Mouse (Mus musculus): ENCODE measurements at regions not wholly inside any gene's neighbourhood (a gene's known extent, or its start where the extent isn't known, plus 50 kb on each side); places are given as distances from the start of the nearest gene placed in this dataset.

DNA sequence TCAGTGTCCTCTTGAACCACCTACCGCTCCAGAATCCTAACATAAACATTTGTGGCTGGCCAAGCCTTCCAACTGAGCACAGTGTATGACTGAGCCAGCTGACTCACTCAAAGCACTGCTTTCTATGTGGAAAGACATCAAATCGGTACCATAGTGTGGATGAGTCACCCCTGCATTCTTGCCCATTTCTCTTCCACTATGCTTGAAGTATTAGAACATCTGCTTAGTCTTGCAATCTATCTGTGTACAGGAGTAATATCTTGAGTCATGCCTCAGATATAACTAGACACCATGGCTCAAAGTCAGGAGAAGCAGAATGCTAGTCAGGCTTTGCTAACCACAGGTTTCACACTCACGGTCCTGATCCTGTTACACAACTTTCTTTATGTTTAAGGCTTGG, 129.4 kb downstream of the C1d start:
- ATAC-seq (replicated peaks; ENCODE audit: insufficient number of reproducible peaks, low FRiP score, low TSS enrichment, low read depth) (no peak), DNase-seq (ENCODE audit: low spot score) (no peak)
- Histone ChIP-seq H3K9me3 (replicated peaks; ENCODE audit: control insufficient read depth, low read length) (no peaks in the 10 kb centered on the region), H3K4me3 (ENCODE audit: low read depth, low read length) (no peak overlapping the region), H3K36me3 (replicated peaks; ENCODE audit: control insufficient read depth, insufficient read depth, low read depth, low read length) (no peaks in the 10 kb centered on the region), H3K4me1 (ENCODE audit: control insufficient read depth, insufficient read depth, low read length) (no peaks in the 10 kb centered on the region), H3K9ac (replicated peaks; ENCODE audit: low read length) (no peak overlapping the region), H3K4me2 (ENCODE audit: low read depth, low read length) (no peak overlapping the region), H3K27me3 (ENCODE audit: control insufficient read depth, insufficient read depth, low read length) (no peaks in the 10 kb centered on the region), H3K27ac (replicated peaks; ENCODE audit: low read depth, low read length) (no peak overlapping the region)
- 82% methylated on average over 3 of the region's 3 CpGs for WGBS

GRCm38 (mm10) chr11:17393832-17394231, 136.5 kb downstream of the C1d start:
- Histone ChIP-seq H3K9ac (replicated peaks; ENCODE audit: low read length) (no peak overlapping the region), H3K4me3 (ENCODE audit: low read depth, low read length) (no peak overlapping the region), H3K27ac (replicated peaks; ENCODE audit: low read depth, low read length) (no peak overlapping the region), H3K27me3 (ENCODE audit: control insufficient read depth, insufficient read depth, low read length) (no peaks in the 10 kb centered on the region), H3K36me3 (replicated peaks; ENCODE audit: control insufficient read depth, insufficient read depth, low read depth, low read length) (no peaks in the 10 kb centered on the region), H3K9me3 (replicated peaks; ENCODE audit: control insufficient read depth, low read length) (no peaks in the 10 kb centered on the region), H3K4me2 (ENCODE audit: low read depth, low read length) (no peak overlapping the region), H3K4me1 (ENCODE audit: control insufficient read depth, insufficient read depth, low read length) (no peaks in the 10 kb centered on the region)
- no peak for DNase-seq (ENCODE audit: low spot score)
- 82% methylated on average over 6 of the region's 6 CpGs for WGBS
- ATAC-seq (replicated peaks; ENCODE audit: insufficient number of reproducible peaks, low FRiP score, low TSS enrichment, low read depth) = no peak

- H3K4me2 ChIP-seq (ENCODE audit: low read depth, low read length) = no peak overlapping the region
- 20% methylated on average over 1 of the region's 1 CpGs for WGBS
These were observed 157.2 kb downstream of the C1d start for GRCm38 (mm10) chr11:17414531-17414930.

DNA sequence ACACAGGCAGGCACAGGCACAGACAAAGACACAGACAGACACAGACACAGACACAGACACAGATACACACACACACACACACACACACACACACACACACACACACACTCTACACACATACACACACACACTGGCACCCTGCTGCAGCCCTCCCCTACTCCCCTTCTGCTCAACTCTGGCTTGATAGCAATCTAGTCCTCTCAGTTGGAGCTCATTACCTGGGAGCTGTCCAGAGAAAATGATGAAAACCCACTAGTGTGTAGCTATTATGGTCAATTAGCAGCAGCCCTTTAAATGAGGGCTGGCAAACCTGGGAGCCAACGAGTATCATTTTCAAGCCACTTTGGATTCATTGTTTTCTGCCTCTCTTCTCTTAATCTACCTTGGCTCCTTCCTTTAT, 157.8 kb downstream of the C1d start:
- WGBS = 49% methylated on average over 1 of the region's 1 CpGs
- DNase-seq (ENCODE audit: low spot score) (no peak), ATAC-seq (replicated peaks; ENCODE audit: insufficient number of reproducible peaks, low FRiP score, low TSS enrichment, low read depth) (no peak)

More at GRCm38 (mm10) chr11:17414531-17414930, 157.2 kb downstream of the C1d start:
- Histone ChIP-seq H3K36me3 (replicated peaks; ENCODE audit: control insufficient read depth, insufficient read depth, low read depth, low read length) (no peaks in the 10 kb centered on the region), H3K4me1 (ENCODE audit: control insufficient read depth, insufficient read depth, low read length) (no peaks in the 10 kb centered on the region), H3K4me3 (ENCODE audit: low read depth, low read length) (no peak overlapping the region), H3K27me3 (ENCODE audit: control insufficient read depth, insufficient read depth, low read length) (no peaks in the 10 kb centered on the region), H3K9me3 (replicated peaks; ENCODE audit: control insufficient read depth, low read length) (no peaks in the 10 kb centered on the region), H3K9ac (replicated peaks; ENCODE audit: low read length) (no peak overlapping the region), H3K27ac (replicated peaks; ENCODE audit: low read depth, low read length) (no peak overlapping the region)
- DNase-seq (ENCODE audit: low spot score) (peak; percentile 59), ATAC-seq (replicated peaks; ENCODE audit: insufficient number of reproducible peaks, low FRiP score, low TSS enrichment, low read depth) (no peak)

GRCm38 (mm10) chr11:17417656-17418289, 160.4 kb downstream of the C1d start:
- H3K9ac ChIP-seq (replicated peaks; ENCODE audit: low read length) = no peak overlapping the region
- DNase-seq (ENCODE audit: low spot score) (no peak), ATAC-seq (replicated peaks; ENCODE audit: insufficient number of reproducible peaks, low FRiP score, low TSS enrichment, low read depth) (no peak)
- no peaks in the 10 kb centered on the region for H3K9me3 ChIP-seq (replicated peaks; ENCODE audit: control insufficient read depth, low read length)
- H3K36me3 ChIP-seq (replicated peaks; ENCODE audit: control insufficient read depth, insufficient read depth, low read depth, low read length) = no peaks in the 10 kb centered on the region
- H3K27me3 ChIP-seq (ENCODE audit: control insufficient read depth, insufficient read depth, low read length) = no peaks in the 10 kb centered on the region
- no peak overlapping the region for H3K4me2 ChIP-seq (ENCODE audit: low read depth, low read length)
- no peaks in the 10 kb centered on the region for H3K4me1 ChIP-seq (ENCODE audit: control insufficient read depth, insufficient read depth, low read length)
- H3K27ac ChIP-seq (replicated peaks; ENCODE audit: low read depth, low read length) = no peak overlapping the region
- 69% methylated on average over 4 of the region's 4 CpGs for WGBS
- no peak overlapping the region for H3K4me3 ChIP-seq (ENCODE audit: low read depth, low read length)

More for the DNA sequence above, 157.8 kb downstream of the C1d start:
- H3K4me1 ChIP-seq (ENCODE audit: control insufficient read depth, insufficient read depth, low read length) = no peaks in the 10 kb centered on the region
- H3K9ac ChIP-seq (replicated peaks; ENCODE audit: low read length) = no peak overlapping the region
- H3K27me3 ChIP-seq (ENCODE audit: control insufficient read depth, insufficient read depth, low read length) = no peaks in the 10 kb centered on the region
- no peak overlapping the region for H3K4me2 ChIP-seq (ENCODE audit: low read depth, low read length)
- no peak overlapping the region for H3K4me3 ChIP-seq (ENCODE audit: low read depth, low read length)
- no peaks in the 10 kb centered on the region for H3K36me3 ChIP-seq (replicated peaks; ENCODE audit: control insufficient read depth, insufficient read depth, low read depth, low read length)
- H3K27ac ChIP-seq (replicated peaks; ENCODE audit: low read depth, low read length) = no peak overlapping the region
- no peaks in the 10 kb centered on the region for H3K9me3 ChIP-seq (replicated peaks; ENCODE audit: control insufficient read depth, low read length)

DNA sequence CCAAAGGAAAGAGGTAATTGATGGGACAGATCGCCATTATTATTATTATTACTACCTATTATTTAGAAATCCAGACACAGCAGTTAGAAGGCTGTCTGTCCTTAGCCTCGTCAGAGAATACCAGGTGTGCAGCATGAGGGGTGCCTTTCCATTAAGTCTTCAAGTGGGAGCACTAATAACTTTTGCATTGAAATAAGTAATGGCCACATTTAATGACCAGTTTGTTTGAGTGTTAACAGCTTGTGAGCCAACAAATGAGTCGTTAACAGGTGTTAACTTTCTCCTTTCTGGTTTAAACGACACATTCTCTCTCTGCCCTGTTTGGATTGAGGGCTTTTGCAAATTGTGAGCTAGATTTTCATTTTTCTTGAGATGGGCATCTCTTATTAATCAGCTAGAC, 184.8 kb downstream of the C1d start:
- H3K27me3 ChIP-seq (ENCODE audit: control insufficient read depth, insufficient read depth, low read length) = no peaks in the 10 kb centered on the region
- H3K27ac ChIP-seq (replicated peaks; ENCODE audit: low read depth, low read length) = no peak overlapping the region
- H3K9ac ChIP-seq (replicated peaks; ENCODE audit: low read length) = no peak overlapping the region
- no peak overlapping the region for H3K4me3 ChIP-seq (ENCODE audit: low read depth, low read length)
- DNase-seq (ENCODE audit: low spot score) (no peak), ATAC-seq (replicated peaks; ENCODE audit: insufficient number of reproducible peaks, low FRiP score, low TSS enrichment, low read depth) (no peak)
- H3K36me3 ChIP-seq (replicated peaks; ENCODE audit: control insufficient read depth, insufficient read depth, low read depth, low read length) = no peaks in the 10 kb centered on the region
- no peaks in the 10 kb centered on the region for H3K9me3 ChIP-seq (replicated peaks; ENCODE audit: control insufficient read depth, low read length)
- no peak overlapping the region for H3K4me2 ChIP-seq (ENCODE audit: low read depth, low read length)
- 59% methylated on average over 4 of the region's 4 CpGs for WGBS
- no peaks in the 10 kb centered on the region for H3K4me1 ChIP-seq (ENCODE audit: control insufficient read depth, insufficient read depth, low read length)

DNA sequence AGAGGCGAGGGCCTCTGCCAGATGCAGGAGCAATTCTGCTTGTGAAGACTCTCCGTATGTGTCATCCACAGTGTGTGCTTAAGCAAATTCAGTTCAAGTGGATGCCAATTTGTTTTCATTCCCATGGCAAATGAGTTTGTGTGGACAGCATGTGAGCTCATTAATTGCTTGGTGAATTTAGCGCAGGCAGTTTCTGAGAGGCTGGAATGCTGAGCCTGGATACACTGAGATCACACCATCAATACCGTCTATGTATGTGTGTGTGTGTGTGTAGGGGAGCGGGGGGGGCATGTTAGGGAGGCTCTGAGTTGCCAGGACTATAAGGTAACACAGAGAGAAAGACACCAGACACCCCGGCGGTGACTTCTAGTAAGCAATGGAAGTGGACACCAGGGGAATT, 191.9 kb downstream of the C1d start:
- Histone ChIP-seq H3K9ac (replicated peaks; ENCODE audit: low read length) (no peak overlapping the region), H3K36me3 (replicated peaks; ENCODE audit: control insufficient read depth, insufficient read depth, low read depth, low read length) (no peaks in the 10 kb centered on the region), H3K4me2 (ENCODE audit: low read depth, low read length) (no peak overlapping the region), H3K4me3 (ENCODE audit: low read depth, low read length) (no peak overlapping the region), H3K9me3 (replicated peaks; ENCODE audit: control insufficient read depth, low read length) (no peaks in the 10 kb centered on the region), H3K27me3 (ENCODE audit: control insufficient read depth, insufficient read depth, low read length) (no peaks in the 10 kb centered on the region), H3K27ac (replicated peaks; ENCODE audit: low read depth, low read length) (no peak overlapping the region), H3K4me1 (ENCODE audit: control insufficient read depth, insufficient read depth, low read length) (no peaks in the 10 kb centered on the region)
- DNase-seq (ENCODE audit: low spot score) = no peak
- 87% methylated on average over 7 of the region's 7 CpGs for WGBS
- ATAC-seq (replicated peaks; ENCODE audit: insufficient number of reproducible peaks, low FRiP score, low TSS enrichment, low read depth) = peak; percentile 56; the same call in 1 of the 2 replicates

DNA sequence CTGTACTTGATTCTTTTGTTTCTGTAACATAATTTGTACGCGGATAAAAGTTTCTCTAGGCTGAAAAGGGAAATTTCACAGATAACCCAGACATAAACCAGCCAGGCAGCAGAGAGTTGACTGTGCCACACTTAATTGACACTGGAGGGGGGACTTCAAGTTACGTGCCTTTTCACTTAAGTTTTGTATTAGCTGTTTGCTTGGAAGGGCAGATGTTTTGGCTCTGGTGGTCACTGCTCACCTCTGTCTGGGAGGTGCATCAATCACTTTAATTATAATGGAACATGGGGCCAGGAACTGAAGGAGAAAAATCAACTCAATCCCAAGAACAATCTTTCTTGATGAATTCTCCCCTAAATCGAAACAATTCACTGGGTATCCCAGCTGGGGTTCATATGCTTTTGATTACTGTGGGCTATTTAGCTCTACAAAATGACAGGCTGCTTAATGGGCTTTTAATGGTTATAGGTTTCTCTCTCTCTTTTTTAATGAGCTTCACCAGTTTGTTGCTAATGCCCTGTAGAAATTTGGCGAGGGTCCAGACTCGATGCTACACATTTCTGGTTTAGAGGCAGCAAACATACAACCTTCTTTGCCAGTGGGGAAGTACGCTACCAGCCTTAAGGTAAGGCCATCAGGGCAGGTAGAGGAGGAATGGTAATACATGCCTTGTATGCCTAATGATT, 193.1 kb downstream of the C1d start:
- no peaks in the 10 kb centered on the region for H3K4me1 ChIP-seq (ENCODE audit: control insufficient read depth, insufficient read depth, low read length)
- no peak overlapping the region for H3K9ac ChIP-seq (replicated peaks; ENCODE audit: low read length)
- no peaks in the 10 kb centered on the region for H3K27me3 ChIP-seq (ENCODE audit: control insufficient read depth, insufficient read depth, low read length)
- H3K4me2 ChIP-seq (ENCODE audit: low read depth, low read length) = no peak overlapping the region
- H3K9me3 ChIP-seq (replicated peaks; ENCODE audit: control insufficient read depth, low read length) = no peaks in the 10 kb centered on the region
- no peaks in the 10 kb centered on the region for H3K36me3 ChIP-seq (replicated peaks; ENCODE audit: control insufficient read depth, insufficient read depth, low read depth, low read length)
- H3K27ac ChIP-seq (replicated peaks; ENCODE audit: low read depth, low read length) = no peak overlapping the region
- WGBS = 54% methylated on average over 7 of the region's 7 CpGs
- DNase-seq (ENCODE audit: low spot score) (peak; percentile 49), ATAC-seq (replicated peaks; ENCODE audit: insufficient number of reproducible peaks, low FRiP score, low TSS enrichment, low read depth) (no peak)
- no peak overlapping the region for H3K4me3 ChIP-seq (ENCODE audit: low read depth, low read length)

Data from embryonic facial prominence, embryonic 11.5 days (tissue).